Mouse (Mus musculus) liver, embryonic 14.5 days (tissue): ENCODE data around the gene Sash1. TPM values are rescaled to one million over a fixed set of nuclear protein-coding genes. Genes with fewer than 3 reads are reported as not detected.

Experiments
- ATAC-seq: fragments of 200-750 bp; cut with Nextera tagmentation; 2 replicates; pipeline ENCODE4 v1.8.0; 2017; ENCODE audit warnings: moderate number of reproducible peaks, mild to moderate bottlenecking, moderate library complexity; ENCODE audit not compliant: insufficient read depth
- DNase-seq, 3 experiments: peaks; one replicate each; pipeline ENCODE4 v3.0.0-alpha.2; 2012 to 2013; ENCODE audit warnings: low read depth in 3 of 3, low spot score in 3 of 3
- H3K27ac ChIP-seq: fragments of 300-500 bp; sonication (generic); 2 replicates; pipeline ENCODE4 v1.5.1; 2014; ENCODE audit warnings: moderate library complexity, mild to moderate bottlenecking, control low read depth, inconsistent platforms
- H3K27me3 ChIP-seq: fragments of 300-500 bp; sonication (generic); 2 replicates; pipeline ENCODE4 v1.6.1; 2014; ENCODE audit warnings: mild to moderate bottlenecking, low read length, moderate library complexity; ENCODE audit not compliant: control insufficient read depth, insufficient read depth
- H3K36me3 ChIP-seq: fragments of 300-500 bp; sonication (generic); replicated peaks from 2 replicates; pipeline ENCODE4 v1.6.1; 2014; ENCODE audit warnings: low read depth; ENCODE audit not compliant: control insufficient read depth, insufficient read depth
- H3K4me1 ChIP-seq, 2 experiments: fragments of 200-500 bp in 1 of 2; fragments of 300-500 bp in 1 of 2; sonication (generic) in 1 of 2; replicated peaks; 2 replicates each; pipeline ENCODE4 v1.6.1; 2012 to 2014; ENCODE audit warnings: antibody characterized with exemption in 1 of 2, inconsistent platforms in 1 of 2, low read length in 1 of 2; ENCODE audit not compliant: control insufficient read depth in 2 of 2, insufficient read depth in 2 of 2
- H3K4me2 ChIP-seq: fragments of 300-500 bp; sonication (generic); 2 replicates; pipeline ENCODE4 v1.6.1; 2014; ENCODE audit warnings: low read depth, mild to moderate bottlenecking, control low read depth, moderate library complexity
- H3K4me3 ChIP-seq, 2 experiments: fragments of 200-500 bp in 1 of 2; fragments of 300-500 bp in 1 of 2; sonication (generic) in 1 of 2; 2 replicates each; pipeline ENCODE4 v1.5.1; 2012 to 2014; ENCODE audit warnings: low read depth in 2 of 2, low read length in 2 of 2, mild to moderate bottlenecking in 2 of 2, control low read depth in 1 of 2, inconsistent platforms in 1 of 2, moderate library complexity in 1 of 2; ENCODE audit not compliant: insufficient read depth in 1 of 2
- H3K9ac ChIP-seq: fragments of 300-500 bp; sonication (generic); replicated peaks from 2 replicates; pipeline ENCODE4 v1.6.1; 2014; ENCODE audit warnings: mild to moderate bottlenecking, control low read depth, moderate library complexity
- H3K9me3 ChIP-seq: fragments of 300-500 bp; sonication (generic); 2 replicates; pipeline ENCODE4 v1.6.1; 2016; ENCODE audit warnings: low read length, mixed read lengths; ENCODE audit not compliant: control insufficient read depth
- CTCF ChIP-seq: IDR thresholded peaks from 2 replicates; pipeline ENCODE4 v1.5.1; 2016; ENCODE audit warnings: antibody characterized with exemption, low read depth, control low read depth
- EP300 ChIP-seq: IDR thresholded peaks from 2 replicates; pipeline ENCODE4 v1.6.1; 2016; ENCODE audit warnings: antibody characterized with exemption, low read depth
- WGBS: fragments of 180-500 bp; shearing (Covaris S2); extraction: QIAGEN DNeasy Blood & Tissue Kit; methylation state at CpG from one replicate; pipeline ENCODE4 v1.1.7; 2014; ENCODE audit not compliant: insufficient replicate concordance; 5-methylcytosine and 5-hydroxymethylcytosine counted together
- polyA plus RNA-seq, 2 experiments: library from polyadenylated mRNA; depleted of rRNA in 1 of 2; stranded (reverse) in 1 of 2; unstranded in 1 of 2; fragments of >200 nt; fragmentation: Nextera tagmentation in 1 of 2; extraction: Ambion mirVana in 1 of 2; gene quantifications; 2 replicates each; pipeline versions ENCODE4 v1.2.1 to v1.2.3; 2012 to 2014

Sash1 gene
- polyA plus RNA-seq, 2 experiments = 0.32 to 1.4 TPM

- TF ChIP-seq EP300 (no peak), CTCF (no peak)
- Histone ChIP-seq H3K9ac (no peak overlapping the region), H3K27ac (no peak overlapping the region), H3K36me3 (no peaks in the 10 kb centered on the region), H3K4me3 (no peak overlapping the region), H3K9me3 (no peaks in the 10 kb centered on the region), H3K4me2 (no peak overlapping the region), H3K27me3 (no peaks in the 10 kb centered on the region), H3K4me1 (peaks cover 0 to 2% of the 10 kb centered on the region in 2 experiments; a peak in 1 of 4 replicates)
- WGBS = 65% methylated on average over 4 of the region's 4 CpGs
- DNase-seq = no peak
- ATAC-seq = no peak
Observed at GRCm38 (mm10) chr10:8913904-8914303, 28.0 kb upstream of the Sash1 start.

- TF ChIP-seq EP300 = no peak
- peak; percentile 53; the same call in 1 of the 2 replicates for TF ChIP-seq CTCF
- no peak overlapping the region for H3K4me3 ChIP-seq
- H3K9me3 ChIP-seq = no peaks in the 10 kb centered on the region
- H3K4me2 ChIP-seq = no peak overlapping the region
- H3K27me3 ChIP-seq = no peaks in the 10 kb centered on the region
- DNase-seq = no peak
- H3K9ac ChIP-seq = no peak overlapping the region
- WGBS = 46% methylated on average over 5 of the region's 5 CpGs
- no peaks in the 10 kb centered on the region for H3K36me3 ChIP-seq
- H3K4me1 ChIP-seq = no peaks in the 10 kb centered on the region; a peak in 1 of 4 replicates
- ATAC-seq = no peak
- H3K27ac ChIP-seq = no peak overlapping the region
Observed at GRCm38 (mm10) chr10:8912706-8913275, 26.9 kb upstream of the Sash1 start.

DNA sequence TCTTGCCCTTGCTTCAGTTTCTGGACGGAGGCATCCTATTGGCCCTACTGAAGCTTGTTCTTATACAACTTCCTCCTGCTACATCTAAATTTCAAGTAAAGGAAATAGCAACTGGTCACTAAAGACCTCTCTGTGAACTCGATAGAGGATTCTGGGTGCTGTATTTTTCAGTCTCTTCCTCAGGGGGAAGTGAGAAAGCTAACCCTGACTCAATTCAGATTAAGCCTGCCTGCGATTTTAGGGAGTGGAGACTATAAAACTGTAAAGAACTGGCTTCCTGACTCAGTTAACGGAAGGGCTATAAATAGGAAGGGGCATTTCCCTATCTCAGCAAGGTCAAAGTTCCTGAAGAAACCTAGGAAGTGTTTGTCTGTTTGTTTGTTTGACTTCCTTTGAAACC, 26.3 kb upstream of the Sash1 start:
- Histone ChIP-seq H3K4me2 (no peak overlapping the region), H3K4me3 (no peak overlapping the region), H3K36me3 (no peaks in the 10 kb centered on the region), H3K4me1 (no peaks in the 10 kb centered on the region; a peak in 1 of 4 replicates), H3K9ac (no peak overlapping the region), H3K27me3 (no peaks in the 10 kb centered on the region), H3K27ac (no peak overlapping the region), H3K9me3 (no peaks in the 10 kb centered on the region)
- no peak for DNase-seq
- TF ChIP-seq CTCF = no peak
- no peak for TF ChIP-seq EP300
- WGBS = 27% methylated on average over 4 of the region's 4 CpGs
- no peak for ATAC-seq

DNA sequence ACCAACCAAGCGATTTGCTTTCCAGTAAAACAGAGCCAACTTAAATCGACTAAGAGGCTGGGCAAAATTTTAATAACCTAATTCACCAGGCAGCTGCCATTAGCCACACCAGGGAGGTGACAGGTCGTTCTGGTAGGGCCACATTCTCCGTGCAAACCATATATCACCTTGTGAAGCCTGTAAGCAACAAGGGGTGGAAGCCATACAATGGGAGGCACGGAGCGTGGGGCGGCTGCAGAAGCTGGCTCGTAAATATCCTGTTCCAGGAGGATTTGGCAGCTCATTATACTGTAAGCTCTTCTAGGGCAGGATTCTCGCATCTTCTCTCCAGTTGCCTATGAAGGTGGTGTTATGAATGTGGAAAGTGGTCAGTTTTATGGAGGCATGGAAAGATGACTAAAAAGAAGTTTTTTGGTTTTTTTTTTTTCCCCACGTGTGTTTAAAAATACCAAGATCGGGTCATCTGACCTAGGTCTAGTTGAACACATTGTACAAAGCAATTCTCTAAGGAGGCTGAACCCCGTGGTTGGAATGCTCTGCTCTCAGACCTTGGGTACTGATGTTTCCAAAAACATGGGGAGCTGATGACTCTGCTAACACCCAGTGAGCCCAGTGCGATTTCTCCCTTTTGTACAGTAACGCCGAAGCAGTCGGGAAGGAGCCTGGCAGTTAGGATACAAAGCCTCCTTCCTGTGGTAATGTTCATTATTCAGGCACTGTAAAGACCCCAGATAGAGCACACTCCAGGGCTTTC, 24.5 kb upstream of the Sash1 start:
- Histone ChIP-seq H3K4me3 (no peak overlapping the region), H3K27me3 (no peaks in the 10 kb centered on the region), H3K9me3 (no peaks in the 10 kb centered on the region), H3K4me1 (no peaks in the 10 kb centered on the region; a peak in 1 of 4 replicates), H3K36me3 (no peaks in the 10 kb centered on the region), H3K4me2 (no peak overlapping the region), H3K9ac (no peak overlapping the region), H3K27ac (no peak overlapping the region)
- no peak for DNase-seq
- TF ChIP-seq EP300 (no peak), CTCF (no peak)
- no peak for ATAC-seq
- WGBS = 64% methylated on average over 16 of the region's 16 CpGs

GRCm38 (mm10) chr10:8903086-8903485, 17.2 kb upstream of the Sash1 start:
- H3K9me3 ChIP-seq = no peaks in the 10 kb centered on the region
- H3K36me3 ChIP-seq = no peaks in the 10 kb centered on the region
- H3K4me2 ChIP-seq = no peak overlapping the region
- H3K27me3 ChIP-seq = no peaks in the 10 kb centered on the region
- H3K4me1 ChIP-seq = no peaks in the 10 kb centered on the region
- WGBS = 66% methylated on average over 6 of the region's 6 CpGs
- ATAC-seq = no peak
- no peak overlapping the region for H3K27ac ChIP-seq
- no peak overlapping the region for H3K4me3 ChIP-seq
- TF ChIP-seq CTCF = no peak
- H3K9ac ChIP-seq = no peak overlapping the region
- DNase-seq = no peak
